Mouse (Mus musculus) heart, adult 9 months (tissue): ENCODE results near the gene Elmod3.

ENCODE experiments used
- DNase-seq, 2 experiments: peaks; one replicate each; pipeline ENCODE4 v3.0.0; 2022; ENCODE audit warnings: low spot score in 2 of 2

Gene Elmod3

DNA sequence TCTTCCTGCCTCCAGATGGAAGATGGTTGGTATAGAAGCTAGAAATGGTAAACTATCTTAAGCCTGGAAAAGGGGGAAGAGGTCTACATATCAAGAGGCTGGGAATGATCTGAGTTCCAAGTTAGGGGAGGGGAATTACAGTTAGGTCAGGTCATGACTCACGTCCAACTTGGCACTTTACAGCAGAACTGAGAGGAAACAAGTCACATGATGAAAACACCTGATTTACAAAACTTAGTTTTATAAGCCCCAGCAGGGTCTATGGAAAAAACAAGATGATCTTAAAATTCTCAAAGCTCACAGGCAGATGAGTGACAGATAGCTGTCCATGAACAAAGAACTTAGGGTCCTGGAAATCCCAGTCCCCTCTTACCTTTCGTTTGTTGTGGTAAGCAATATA lies 16.9 kb upstream of the Elmod3 start:
- DNase-seq, result no peak

DNA sequence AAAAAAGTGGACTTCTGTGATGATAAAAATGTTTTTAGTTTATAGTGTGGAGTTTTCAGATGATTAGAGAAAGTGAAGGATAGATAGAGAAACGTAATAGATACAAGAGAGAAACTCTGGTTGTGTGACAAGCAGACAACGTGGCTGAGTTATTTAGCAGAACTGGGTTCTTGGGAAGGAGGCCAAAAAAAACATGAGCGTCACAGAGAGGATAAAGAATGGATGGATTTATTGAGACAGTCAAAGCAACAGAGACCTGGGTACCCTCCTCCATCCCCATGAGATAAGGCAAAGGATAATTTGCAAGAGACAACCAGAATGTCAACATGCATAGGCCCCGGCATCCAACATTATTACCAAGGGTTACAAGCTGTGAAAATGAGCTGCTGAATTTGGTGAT lies 12.0 kb upstream of the Elmod3 start:
- DNase-seq, result no peak

DNA sequence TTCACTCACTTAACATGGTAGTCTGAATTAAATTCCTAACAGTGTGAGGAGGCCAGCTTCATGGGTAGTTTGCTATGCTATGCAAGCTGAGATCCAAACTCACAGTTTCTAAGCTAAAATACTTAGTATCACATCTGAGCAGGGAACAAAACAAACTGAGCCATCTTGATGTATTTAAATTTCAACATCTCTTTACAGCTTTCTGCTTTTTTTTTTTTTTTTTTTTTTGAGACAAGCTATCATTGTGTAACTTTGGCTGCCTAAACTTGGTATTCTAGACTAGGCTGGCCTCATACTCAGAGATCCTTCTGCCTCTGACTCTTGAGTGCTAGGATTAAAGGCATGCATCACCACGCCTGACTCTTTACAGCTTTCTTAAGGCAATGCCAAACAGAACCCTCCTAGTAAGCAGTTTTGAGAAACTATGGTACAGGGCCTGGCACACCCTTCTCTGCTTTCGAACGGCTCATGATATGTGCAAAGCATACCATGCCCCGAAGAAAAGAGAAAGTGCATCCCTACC lies 10.5 kb upstream of the Elmod3 start:
- DNase-seq, result no peak

DNA sequence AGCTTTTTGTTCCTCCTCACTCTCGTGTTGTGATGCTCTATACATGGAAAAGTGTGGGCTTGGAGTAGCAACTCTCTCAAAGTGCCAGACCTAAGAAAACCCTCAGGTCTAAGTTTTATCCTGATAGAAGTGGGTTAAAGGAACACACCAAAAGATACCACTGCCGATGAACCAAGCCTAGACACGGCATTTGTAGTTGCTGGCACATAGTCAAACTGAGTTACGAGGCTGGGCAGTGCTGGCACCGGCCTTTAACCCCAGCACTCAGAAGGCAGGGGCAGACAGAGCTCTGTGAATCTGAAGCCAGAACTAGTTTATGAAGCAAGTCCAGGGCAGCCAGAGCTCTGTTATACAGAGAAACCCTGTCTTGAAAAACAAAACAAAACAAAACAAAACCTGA lies 9.5 kb upstream of the Elmod3 start:
- no peak for DNase-seq

DNA sequence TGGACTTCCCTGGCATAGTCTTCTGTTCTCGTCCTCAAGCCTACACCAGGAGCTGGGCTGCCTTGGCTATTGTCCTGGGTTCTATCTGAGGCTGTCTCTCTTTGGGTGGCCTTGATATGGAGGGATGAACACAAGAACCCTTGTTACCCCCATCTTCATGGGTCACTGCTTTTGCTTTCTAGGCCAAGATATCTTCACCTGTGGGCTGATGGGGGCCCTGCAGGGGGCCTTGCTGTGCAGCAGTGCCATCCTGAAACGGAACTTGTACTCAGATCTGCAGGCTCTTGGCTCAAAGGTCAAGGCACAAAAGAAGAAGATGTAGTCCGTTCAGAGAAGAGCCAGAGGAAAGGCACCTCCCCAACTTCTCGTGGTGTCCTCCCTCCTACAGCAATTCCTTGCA lies 8.8 kb upstream of the Elmod3 start:
- no peak for DNase-seq

DNA sequence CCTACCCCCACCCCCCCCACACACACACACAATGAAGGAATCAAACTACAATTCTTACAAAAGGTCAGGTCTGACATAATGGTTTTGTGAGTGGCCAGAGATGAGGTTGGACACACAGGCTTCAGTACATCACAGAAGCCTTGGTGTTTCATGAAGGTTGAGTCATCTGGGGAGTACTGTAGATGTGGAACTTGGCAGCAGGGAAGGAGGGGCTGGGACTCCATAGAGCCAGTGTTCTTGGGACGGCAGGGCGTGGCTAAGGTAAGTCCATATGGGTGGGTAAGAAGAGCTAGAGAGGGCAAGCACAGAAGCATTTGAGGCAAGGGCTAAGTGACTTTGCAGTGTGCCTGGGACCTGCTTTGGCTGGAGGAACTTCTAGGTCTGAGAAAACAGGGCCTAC lies 5.9 kb upstream of the Elmod3 start:
- DNase-seq, result no peak

DNA sequence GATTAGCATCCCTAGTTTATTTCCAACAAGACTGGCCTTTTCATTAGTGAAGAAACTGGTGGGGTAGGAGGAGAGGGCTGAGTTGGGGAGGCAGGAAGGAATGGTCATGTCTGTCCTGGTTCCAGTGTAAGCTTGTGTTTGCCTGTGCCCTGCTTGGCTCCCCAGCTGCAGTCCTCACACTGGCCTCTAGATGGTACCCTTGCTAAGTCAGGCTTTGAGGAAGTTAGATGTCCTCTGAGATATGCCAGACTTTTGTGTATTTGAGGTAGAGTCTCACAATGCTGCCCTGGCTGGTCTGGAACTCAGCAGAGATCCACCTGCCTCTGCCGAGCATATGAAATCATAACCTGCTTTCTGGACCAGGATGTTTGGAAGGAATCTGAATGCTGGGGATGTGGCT lies 3.5 kb upstream of the Elmod3 start:
- peak; percentile 58 to 77 for DNase-seq

DNA sequence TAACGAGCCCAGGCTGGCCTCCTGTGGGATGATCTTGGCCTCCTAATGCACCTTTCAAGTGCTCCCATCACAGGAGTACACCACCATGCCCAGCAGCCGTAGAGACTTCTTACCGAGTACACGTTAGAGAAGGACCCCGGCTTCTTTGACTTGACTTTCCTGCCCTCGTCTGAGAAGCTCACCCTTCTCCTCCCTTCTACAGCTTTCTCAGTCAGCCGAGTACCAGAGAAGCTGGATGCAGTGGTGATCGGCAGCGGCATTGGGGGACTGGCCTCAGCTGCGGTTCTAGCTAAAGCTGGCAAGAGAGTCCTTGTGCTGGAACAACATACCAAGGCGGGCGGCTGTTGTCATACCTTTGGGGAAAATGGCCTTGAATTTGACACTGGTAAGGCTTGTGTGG lies 2.6 kb upstream of the Elmod3 start:
- no peak for DNase-seq

DNA sequence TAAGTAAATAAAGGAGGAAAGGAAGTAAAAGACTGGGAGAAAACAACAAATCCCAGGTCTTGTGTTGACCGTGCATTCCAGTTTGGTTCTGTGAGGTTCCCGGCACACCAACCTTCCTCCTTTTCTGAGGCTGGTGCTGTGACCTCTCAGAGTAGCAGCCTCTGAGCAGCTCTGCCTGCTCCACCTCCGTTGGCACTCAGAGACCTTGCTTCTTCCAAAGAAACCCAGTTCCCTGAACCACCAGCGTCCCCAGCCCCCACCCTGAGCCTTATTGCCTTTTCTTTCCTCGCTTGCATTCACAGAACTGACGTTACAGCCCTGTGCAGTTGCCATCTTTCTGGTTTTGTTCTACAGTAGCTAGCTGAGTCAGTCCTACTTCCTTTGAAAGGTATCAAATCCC lies 2.0 kb upstream of the Elmod3 start:
- DNase-seq, result no peak

DNA sequence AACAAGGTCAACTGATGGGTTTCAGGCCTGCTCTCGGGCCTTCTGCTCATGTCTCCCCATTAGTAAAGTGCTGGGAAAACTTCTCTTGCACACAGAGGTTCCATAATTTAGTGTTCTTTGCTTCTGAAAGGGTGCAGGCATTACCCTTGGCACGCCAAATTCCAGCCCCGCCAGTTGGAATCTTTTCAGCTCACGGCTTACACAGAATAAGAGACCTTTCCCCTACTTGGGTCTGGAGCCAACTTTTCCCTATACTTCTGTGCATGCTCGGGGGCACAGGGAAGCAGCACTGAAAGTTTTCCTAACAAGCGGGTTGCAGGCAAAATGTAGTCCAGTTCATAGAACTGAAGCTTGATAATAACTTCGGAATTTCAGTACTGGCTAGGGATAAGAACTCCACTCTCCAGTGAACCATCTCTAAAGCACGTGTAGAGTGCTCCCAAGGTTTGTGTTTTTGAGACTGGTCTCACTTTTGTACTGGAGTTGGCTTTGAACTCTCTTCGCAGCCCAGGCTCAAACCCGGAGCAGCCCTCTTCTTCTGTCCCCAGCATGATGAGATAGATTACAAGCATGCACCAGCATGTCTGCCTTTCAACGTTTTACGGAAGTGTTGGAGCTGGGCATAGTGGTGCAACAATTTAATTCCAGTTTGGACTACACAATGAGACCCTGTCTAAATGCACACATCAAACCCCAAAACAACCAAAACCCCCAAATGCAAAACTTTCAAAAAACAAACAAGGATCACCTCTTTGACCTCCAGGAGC lies 761 bp upstream of the Elmod3 start:
- peak in 1 of 2 experiments; percentile 68 for DNase-seq

DNA sequence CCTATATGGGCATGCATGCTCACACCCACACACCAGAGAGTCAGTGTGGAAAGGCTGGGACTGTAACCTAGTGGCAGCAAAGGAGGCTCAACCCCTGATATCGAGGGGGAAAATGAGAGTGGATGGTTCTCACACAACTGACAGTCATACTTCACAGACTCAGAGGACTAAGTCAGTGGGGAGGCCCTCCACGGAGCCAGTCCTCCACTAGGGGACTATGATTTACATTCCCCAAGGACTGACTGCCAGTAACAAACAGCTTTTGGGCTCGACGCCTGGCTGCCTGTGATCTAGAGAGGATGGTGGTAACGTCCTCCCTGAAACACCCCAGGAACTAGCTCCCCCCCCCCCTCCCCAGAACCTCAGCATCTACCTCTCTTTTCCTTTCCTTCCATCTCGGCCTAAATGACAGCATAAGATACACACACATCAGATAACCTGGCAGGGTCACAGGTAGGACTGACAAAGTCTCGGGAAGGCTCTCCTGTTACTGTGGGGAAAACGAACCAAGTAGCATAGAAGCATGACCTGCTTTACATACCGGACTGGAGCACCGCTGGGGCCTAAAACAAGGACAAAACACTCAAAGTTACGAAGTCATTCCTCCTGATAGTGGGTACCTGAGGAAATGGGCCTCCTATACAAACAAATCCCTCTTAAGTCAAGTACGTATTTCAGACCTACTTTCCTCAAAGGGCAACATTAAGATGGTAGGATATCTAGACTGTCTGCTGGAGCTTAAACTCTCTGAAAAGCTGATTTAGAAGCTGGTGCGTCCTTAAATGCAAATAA lies 934 bp downstream of the Elmod3 start:
- peak; percentile 28 to 37 for DNase-seq

DNA sequence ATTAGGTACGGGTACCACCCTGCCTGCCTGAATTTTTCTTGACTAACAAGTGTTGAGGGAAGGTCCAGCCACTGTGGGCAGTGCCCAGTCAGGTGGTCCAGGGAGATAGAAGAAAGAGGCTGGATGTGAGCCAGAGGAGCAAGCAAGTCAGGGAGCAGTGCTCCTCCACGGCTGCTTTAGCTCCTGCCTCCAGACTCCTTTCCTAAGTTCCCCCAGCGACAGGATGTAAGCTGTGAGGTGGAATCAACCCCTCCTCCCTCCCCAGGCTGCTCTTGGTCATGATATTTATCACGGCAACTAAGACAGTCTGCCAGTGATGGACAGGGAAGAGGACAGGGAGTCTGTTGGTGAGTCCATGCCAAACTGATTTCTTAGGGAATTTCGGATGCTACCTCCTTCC lies 4.3 kb downstream of the Elmod3 start:
- DNase-seq, result no peak

DNA sequence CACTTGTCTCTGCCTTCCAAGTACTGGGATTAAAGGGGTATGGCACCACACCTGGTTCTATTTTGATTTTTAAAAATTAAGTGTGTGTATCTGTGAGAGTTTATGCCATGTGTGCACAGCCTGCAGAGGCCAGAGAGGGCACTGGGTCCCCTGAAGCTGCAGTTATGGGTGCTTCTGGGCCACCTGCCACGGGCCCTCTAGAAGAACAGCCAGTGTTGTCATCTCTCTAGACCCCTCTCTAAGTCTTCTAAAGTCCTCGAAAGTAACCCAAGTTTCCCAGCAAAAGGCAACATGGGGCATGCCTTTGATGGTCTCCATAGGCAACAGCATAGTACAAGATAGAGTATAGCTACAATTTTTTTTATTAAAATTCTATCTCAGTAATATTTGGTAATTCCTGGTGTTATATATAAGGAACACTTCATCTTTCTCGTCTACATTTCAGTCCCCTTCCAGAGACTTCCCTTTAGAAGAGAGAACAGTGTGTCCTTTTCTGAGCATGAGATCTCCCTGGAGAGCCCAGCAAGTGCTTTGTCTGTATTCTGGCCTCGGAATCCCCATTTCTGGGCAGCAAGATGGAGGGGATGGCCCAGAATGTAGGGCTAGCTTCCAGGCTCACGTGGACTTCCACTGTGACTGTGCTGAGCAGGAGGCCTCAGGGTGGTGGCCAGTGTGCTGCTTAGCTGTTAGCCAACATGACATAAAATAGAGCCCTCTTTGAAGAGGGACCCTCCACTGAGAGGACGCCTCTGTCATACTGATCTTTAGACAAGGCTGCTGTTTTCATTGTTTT lies 5.0 kb downstream of the Elmod3 start:
- DNase-seq, result peak; percentile 74 to 88

DNA sequence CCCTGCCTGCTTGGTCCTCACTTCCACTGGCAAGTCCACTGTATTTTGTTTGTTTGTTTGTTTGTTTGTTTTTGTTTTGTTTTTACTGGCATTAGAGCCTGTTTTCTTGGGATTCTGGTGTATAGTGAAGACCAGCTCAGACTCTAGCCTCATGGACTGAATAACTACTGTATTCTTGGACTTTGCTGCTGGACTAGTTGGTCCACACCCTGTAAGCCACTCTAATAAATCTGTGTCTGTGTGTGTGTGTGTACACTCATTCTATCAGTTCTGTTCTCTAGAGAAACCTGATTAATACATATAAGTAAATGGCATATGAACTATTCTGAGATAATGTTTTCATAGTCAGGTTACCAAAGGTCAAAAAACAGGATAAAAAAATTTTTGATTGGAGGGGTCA lies 8.1 kb downstream of the Elmod3 start:
- no peak for DNase-seq

DNA sequence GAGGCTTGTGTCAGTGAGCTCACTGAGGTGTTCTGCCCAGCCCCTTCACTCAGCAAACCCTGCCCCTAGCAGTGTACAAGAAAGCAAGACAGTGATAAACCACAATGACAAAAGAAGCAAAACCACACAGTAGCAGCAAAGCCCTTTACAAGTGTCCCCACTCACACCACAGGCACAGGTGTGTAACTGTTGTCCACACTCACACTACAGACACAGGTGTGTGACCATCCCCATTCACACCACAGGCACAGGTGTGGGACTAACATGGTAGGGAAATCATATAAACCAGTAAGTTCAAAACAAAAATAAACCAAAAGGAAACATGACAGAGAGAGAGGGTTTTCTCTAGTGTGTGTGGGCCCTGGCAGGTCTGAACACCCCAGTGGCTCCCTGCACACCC lies 9.9 kb downstream of the Elmod3 start:
- no peak for DNase-seq

DNA sequence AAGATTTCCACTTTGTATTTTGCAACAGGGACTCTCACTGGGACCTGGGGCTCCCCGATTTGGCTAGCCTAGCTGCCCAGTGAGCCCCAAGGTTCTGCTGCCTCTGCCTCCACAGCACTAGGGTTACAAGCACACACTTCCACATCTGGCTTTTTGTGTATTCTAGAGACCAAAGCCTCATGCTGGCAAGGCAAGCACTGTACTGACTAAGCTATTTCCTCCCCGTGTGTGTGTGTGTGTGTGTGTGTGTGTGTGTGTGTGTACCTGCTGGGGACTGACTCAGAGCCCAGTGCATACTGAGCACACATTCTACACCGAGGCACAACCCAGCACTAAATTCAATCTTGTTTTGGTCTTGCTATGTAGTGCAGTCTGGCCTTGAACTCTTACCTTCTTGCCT lies 11.5 kb downstream of the Elmod3 start:
- no peak for DNase-seq

DNA sequence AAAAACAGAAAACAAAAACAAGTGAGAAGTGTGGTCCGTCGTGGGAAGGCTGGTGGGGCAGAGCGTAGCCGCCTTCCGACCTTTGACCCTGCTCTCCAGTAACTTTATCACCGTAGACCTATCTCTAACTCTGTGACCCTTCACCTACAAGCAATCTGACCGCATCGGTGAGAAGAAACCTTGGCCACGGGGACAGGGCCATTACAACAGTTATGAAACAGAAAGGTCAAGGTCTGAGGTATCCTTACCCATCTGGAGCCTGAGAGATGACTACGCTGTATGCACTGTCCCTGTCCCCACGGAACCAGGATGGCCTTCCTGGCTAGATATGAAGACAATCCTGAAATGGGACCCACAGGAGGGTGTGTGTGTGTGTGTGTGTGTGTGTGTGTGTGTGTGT lies 14.1 kb downstream of the Elmod3 start:
- DNase-seq, result no peak

DNA sequence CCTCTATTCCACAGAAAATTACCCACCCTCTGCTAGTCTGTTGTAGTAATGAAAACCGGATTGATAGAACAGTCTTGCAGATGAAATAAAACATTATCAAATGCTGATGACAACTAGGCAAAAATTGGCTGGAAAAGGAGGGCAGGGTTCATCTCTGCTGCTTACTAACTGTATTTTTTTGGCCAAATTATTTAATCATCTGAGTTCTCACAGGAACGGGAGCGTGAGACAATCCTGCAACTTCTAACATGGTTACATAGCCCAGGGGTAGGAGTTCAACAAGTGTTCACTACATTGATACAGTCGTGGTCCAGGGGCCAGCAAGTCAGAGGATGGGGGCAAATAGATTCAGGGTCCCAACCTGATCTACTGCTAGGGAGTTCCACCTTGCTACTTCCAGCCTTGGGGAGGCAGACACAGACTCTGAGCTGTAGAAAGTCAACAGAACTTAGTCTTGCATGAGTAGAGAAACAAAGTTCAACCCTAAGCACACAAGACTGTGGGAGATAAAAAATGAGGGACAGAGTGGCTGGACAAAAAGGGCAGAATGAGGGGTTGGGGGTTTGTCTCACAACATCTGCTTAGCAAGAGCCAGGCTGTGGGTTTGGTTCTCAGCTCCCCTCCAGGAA lies 14.9 kb downstream of the Elmod3 start:
- peak; percentile 21 to 37 for DNase-seq

DNA sequence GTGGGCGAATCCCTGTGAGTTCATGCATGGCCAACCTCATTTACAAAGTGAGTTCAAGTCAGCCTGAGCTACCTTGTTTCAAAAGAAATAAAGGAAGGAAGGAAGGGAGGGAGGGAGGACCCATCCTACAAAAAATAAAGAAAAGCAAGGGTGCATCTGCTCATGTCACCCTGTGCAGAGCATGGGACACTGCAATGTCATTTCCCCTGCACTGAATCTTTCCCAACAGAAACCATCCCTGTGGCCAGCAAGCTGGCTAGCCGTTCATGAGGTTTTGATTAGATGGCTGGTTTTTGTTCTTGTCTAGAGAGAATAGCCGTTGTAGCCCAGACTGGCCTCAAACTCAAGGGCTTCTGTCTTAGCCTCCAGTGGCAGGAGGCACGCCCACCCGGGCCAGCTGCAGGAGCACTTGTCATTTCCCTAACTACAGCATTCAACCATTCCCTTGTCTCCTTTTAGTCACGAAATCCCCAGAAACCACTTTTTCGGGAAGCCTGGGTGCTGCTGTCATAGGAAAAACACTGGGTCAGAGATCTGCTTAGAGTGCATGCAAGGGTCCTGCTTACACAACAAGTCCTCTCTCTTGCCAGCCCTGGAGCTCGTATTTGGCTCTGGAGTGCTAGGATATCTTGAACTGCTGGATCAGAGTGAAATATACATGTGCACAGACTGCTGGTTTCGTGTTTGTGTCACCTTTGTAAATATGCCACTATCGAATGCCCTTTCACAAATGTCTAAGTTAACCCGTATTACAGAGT lies 16.4 kb downstream of the Elmod3 start:
- DNase-seq, result peak; percentile 44 to 75

DNA sequence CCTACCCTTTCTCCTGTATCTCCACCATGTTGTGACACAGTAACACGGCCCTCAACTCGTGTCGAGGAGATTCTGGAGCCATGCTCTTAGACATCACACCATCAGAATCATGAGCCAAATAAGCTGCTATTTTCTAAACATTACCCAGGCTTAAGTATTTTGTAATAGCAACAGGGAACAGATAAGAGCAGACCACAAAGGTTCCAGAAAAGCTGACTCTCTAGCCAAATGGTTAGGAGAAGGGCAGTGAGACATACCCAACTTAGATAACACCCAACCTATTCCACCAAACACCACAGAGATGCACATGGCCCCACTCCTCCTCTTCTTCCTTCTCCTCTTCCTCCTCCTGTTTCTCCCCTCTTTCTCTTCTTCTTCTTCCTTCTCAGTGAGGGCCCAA lies 22.2 kb downstream of the Elmod3 start:
- DNase-seq, result no peak

DNA sequence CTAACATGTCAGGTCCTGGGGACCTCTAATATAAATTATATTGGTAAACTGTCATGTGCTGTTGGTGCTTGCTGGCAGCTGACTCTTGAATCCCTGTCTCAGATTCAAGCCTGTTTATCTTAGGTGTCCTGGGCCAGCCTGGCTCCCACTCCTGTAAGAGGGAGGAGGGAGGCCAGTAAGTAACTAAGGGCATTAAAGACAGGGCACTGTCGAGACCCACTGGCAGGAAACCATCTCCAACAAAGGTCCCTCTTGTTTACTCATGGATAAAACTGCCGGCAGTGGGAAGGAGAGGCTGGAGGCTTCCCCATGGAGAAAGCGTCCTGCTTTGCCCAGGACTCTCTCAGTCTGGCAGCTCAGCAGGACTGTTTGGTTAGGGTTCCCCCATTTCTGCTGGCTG lies 26.4 kb downstream of the Elmod3 start:
- no peak for DNase-seq
